13 mouse cellular contexts compared by ENCODE assay signal in genomic region chr9:65164870-65165269, GRCm38 (mm10). TPM values are rescaled to one million over a fixed set of nuclear protein-coding genes. Genes with fewer than 3 reads are reported as not detected.
DNase-seq lines count a peak whose midpoint lies in the region; ATAC-seq and TF ChIP-seq lines count a peak whose summit lies in the region.
"Had no signal": no experiment of that assay in that cellular context is flagged by ENCODE, and none has a peak within 500 bp of the region (broad histone marks: within the 10 kb centered on the region; RNA-seq: fewer than 3 reads in every experiment).

No protein-coding gene starts in this region.

- TF ChIP-seq POLR2A in spleen, adult 2 months (IDR thresholded peaks at IDR 0.05; ENCODE audit: low read depth, low read length), result no peak

- TF ChIP-seq CTCF in kidney, postnatal 0 days (IDR thresholded peaks at IDR 0.05; ENCODE audit: low read depth), result peak; percentile 80
- TF ChIP-seq CTCF in spleen, adult 2 months (IDR thresholded peaks at IDR 0.05; ENCODE audit: extremely low read depth, insufficient read depth, insufficient read length, insufficient replicate concordance), result peak; percentile 9; the same call in 1 of the 2 replicates

- H3K27me3 ChIP-seq in kidney, postnatal 0 days (ENCODE audit: insufficient read depth, low read length), result peaks cover 10% of the 10 kb centered on the region
- peaks cover 8% of the 10 kb centered on the region for H3K27me3 ChIP-seq in spleen, adult 2 months (ENCODE audit: control insufficient read depth, insufficient read depth, low read length)
- 0 out of 2 replicates have a peak, but pooled peaks cover 2% of the 10 kb centered on the region for H3K27me3 ChIP-seq in splenic B cell, adult 2 months (ENCODE audit: control insufficient read depth, insufficient read depth, low read length, poor library complexity, severe bottlenecking)
- H3K27me3 ChIP-seq: forebrain, embryonic 13.5 days had no signal

- H3K27ac ChIP-seq in kidney, postnatal 0 days, result no peak overlapping the region
- H3K27ac ChIP-seq in spleen, adult 2 months (ENCODE audit: insufficient read depth, low read length), result no peak overlapping the region
- H3K27ac ChIP-seq: forebrain, embryonic 13.5 days; limb, embryonic 12.5 days had no signal

- no peaks in the 10 kb centered on the region for H3K9me3 ChIP-seq in kidney, postnatal 0 days (replicated peaks; ENCODE audit: low read length)
- H3K9me3 ChIP-seq: forebrain, embryonic 13.5 days had no signal

- peak; percentile 75 for DNase-seq in kidney, postnatal 0 days (ENCODE audit: low spot score)
- no peak for DNase-seq in kidney, adult 8-10 months
- DNase-seq in spleen, adult 2 months (ENCODE audit: low read depth in 1 of 2, low spot score in 2 of 2), result no peak
- DNase-seq in spleen, adult 12 weeks (ENCODE audit: low spot score), result no peak
- DNase-seq in adipocyte (ENCODE audit: low spot score), result peak; percentile 15
- peak; percentile 59 for DNase-seq in splenic B cell, adult 2 months (ENCODE audit: low read depth, low spot score)
- no peak for DNase-seq in heart, postnatal 10 days
- no peak for DNase-seq in thymus, adult 18-20 months
- DNase-seq: cerebellum, adult 11-12 months had no signal

- intact Hi-C loops in heart, postnatal 10 days (cut with DNase I), result loop anchor here (2.0 kb wide), 1 partner anchor 24 kb away; no protein-coding TSS in a partner anchor

- no peak overlapping the region for H3K9ac ChIP-seq in kidney, postnatal 0 days (ENCODE audit: low read depth, low read length)
- H3K9ac ChIP-seq: forebrain, embryonic 13.5 days; limb, embryonic 12.5 days had no signal

- WGBS in kidney, postnatal 0 days, result 21% methylated on average over 1 of the region's 1 CpGs
- whole genome bisulfite sequencing in spleen, adult 2 months, result 5% methylated on average over 1 of the region's 1 CpGs

- H3K4me2 ChIP-seq in kidney, postnatal 0 days (ENCODE audit: low read length), result no peak overlapping the region
- H3K4me2 ChIP-seq: forebrain, embryonic 13.5 days; limb, embryonic 12.5 days had no signal

- no peak overlapping the region for H3K4me3 ChIP-seq in kidney, postnatal 0 days (replicated peaks; ENCODE audit: low read depth, low read length)
- no peak overlapping the region for H3K4me3 ChIP-seq in spleen, adult 2 months (ENCODE audit: extremely low read depth, insufficient read depth, insufficient read length)
- H3K4me3 ChIP-seq: forebrain, embryonic 13.5 days; limb, embryonic 12.5 days had no signal

- no peak for ATAC-seq in kidney, postnatal 0 days (replicated peaks; ENCODE audit: low FRiP score, low read depth)
- ATAC-seq: forebrain, embryonic 13.5 days had no signal

- H3K4me1 ChIP-seq in kidney, postnatal 0 days (replicated peaks; ENCODE audit: insufficient read depth, low read length), result peaks cover 17% of the 10 kb centered on the region; the same call in 1 of the 2 replicates
- peaks cover 2% of the 10 kb centered on the region; the same call in 1 of the 2 replicates for H3K4me1 ChIP-seq in spleen, adult 2 months (ENCODE audit: control insufficient read depth, insufficient read depth, insufficient read length)

- H3K36me3 ChIP-seq in kidney, postnatal 0 days (ENCODE audit: insufficient read depth, low read length), result no peaks in the 10 kb centered on the region
- H3K36me3 ChIP-seq in spleen, adult 2 months (ENCODE audit: control insufficient read depth, insufficient read depth, low read length), result no peaks in the 10 kb centered on the region
- H3K36me3 ChIP-seq in splenic B cell, adult 2 months (ENCODE audit: control insufficient read depth, insufficient read depth, low read length, poor library complexity, severe bottlenecking), result no peaks in the 10 kb centered on the region
- H3K36me3 ChIP-seq: limb, embryonic 12.5 days had no signal

RNA-seq across cellular contexts. Expression of gene Igdcc3, which starts 23.9 kb away (rescaled TPM):
- 2.2 and 2.4 TPM in 2 replicates for polyA plus RNA-seq in kidney, postnatal 0 days (2015; fragmentation: Nextera tagmentation; extraction: Ambion mirVana)
- 0.27 and 0.30 TPM in 2 replicates for polyA plus RNA-seq in spleen, adult 2 months (2012; rRNA removed)
- under 1 TPM; 0.22 to 0.40 TPM for total RNA-seq in heart, postnatal 10 days (2021)
- total RNA-seq: monocyte, adult 5-6 weeks had no signal
- polyA plus RNA-seq: large intestine, adult 2 months had no signal

RNA-seq across cellular contexts. Expression of gene Parp16, which starts 30.3 kb away (rescaled TPM):
- polyA plus RNA-seq in kidney, postnatal 0 days (2015; fragmentation: Nextera tagmentation; extraction: Ambion mirVana), result 8.4 and 8.6 TPM in 2 replicates
- 7.4 and 9.1 TPM in 2 replicates for polyA plus RNA-seq in spleen, adult 2 months (2012; rRNA removed)
- total RNA-seq in heart, postnatal 10 days (2021), result 1 to 10 TPM; 5.1 to 5.9 TPM

Comparison
In these comparisons a context has a peak if more than half of its experiments do, and no peak if none do; other contexts are left out.
1. DNase-seq: peak in kidney, postnatal 0 days (single experiment), adipocyte (single experiment) and splenic B cell, adult 2 months (single experiment); none in kidney, adult 8-10 months (0 of 2), spleen, adult 2 months (0 of 2), spleen, adult 12 weeks (single experiment), heart, postnatal 10 days (0 of 2) and thymus, adult 18-20 months (0 of 2).